Mouse (Mus musculus): ENCODE results near the gene Hoxd4.

Hoxd4 gene

GRCm38 (mm10) chr2:74706393-74706960, 5.3 kb upstream of the Hoxd4 start:
- no peak for DNase-seq (ENCODE audit: low spot score)

- DNase-seq (ENCODE audit: low spot score), result no peak
These were observed 4.1 kb upstream of the Hoxd4 start for GRCm38 (mm10) chr2:74707599-74707998.

DNA sequence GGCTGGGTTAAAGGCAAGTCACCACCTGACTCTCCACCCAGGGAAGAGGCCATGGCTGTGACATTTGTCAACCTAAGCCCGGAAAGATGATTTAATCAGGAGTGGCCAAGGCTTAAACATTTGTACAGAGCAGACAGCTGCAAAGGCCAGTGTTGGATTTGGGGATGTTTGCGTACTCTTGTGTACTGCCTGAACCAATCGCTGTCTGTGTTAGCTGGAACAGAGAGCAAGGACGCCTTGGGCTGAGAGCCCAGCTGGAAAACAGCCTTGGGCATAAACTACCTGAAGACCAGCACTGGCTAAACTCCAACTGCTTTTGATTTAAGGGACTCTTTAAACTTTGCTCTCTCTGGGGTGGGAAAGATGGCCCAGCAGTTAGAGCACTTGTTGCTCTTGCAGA, 3.1 kb upstream of the Hoxd4 start:
- DNase-seq (ENCODE audit: low spot score), result no peak

- DNase-seq (ENCODE audit: low spot score), result no peak
These were observed 2.0 kb upstream of the Hoxd4 start for GRCm38 (mm10) chr2:74709465-74710419.

DNA sequence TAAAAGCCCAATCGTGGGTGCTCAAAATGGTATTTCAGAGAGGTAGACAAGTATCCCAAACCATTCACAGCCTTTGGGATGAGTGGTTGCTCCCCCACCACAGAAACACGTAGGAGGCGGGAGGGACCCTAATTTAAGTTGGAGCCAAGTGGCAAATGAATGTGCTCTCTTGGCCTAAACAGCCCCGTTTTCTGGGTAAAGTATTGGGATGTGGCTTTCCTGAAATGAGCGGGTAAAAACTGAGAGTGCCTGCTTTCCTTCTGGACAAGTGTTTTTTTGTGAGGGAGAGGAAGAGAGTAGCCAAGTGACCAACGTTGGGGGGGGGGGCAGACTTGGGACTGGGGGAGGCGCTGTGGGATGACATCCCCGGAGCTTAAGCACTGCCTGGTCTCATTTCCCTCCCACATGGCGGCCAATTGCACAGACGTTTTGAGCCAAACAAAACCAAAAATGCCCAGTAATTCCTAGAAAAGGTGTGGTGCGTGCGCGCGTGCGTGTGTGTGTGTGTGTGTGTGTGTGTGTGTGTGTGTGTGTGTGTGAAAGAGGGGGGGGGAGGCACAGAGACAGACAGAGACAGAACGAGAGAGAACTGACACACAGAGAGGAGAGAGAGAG, 693 bp upstream of the Hoxd4 start:
- DNase-seq (ENCODE audit: low spot score), result no peak

DNA sequence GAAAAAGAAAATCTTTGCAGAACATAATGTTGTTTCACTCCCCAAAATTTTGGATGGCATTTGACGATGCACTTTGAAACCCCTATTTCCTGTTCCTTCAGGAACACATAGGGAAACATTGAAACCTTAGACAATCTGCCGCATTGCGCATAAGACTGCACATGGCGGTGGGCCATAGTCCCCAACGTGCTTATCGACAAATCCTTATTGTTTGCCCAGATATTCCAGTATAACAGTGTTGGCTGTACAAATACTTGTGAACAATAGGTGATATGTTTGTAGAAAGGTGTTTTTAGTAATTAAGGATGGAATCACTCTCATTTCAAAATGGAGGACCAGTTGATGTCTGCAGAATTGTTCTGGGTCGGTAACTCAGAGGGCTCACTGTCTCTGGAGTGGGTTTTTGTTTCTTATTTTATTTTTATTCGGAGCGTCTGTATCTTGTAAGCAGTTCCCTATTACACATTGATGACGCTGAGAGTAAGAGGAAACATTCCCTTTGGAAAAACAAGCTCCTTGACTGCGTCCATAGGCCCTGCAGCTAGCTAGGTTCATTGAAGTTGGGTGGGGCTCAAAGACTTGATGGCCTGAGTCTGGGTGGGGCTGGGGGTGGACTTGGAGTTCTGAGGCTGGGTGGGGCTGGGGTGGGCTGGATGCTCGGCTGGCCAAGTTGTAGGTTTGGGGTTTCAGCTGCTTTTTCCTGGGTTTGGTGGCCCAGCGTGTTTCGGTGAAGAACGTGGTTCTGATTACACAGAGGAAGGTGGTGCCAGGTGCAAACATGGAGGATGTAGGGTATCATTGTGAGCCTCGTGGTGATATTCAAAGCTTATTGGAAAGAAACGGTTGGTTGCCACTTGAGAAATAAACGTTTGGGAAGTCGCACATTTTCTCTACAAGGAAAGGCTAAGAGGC, 1.8 kb downstream of the Hoxd4 start:
- no peak for DNase-seq (ENCODE audit: low spot score)

DNA sequence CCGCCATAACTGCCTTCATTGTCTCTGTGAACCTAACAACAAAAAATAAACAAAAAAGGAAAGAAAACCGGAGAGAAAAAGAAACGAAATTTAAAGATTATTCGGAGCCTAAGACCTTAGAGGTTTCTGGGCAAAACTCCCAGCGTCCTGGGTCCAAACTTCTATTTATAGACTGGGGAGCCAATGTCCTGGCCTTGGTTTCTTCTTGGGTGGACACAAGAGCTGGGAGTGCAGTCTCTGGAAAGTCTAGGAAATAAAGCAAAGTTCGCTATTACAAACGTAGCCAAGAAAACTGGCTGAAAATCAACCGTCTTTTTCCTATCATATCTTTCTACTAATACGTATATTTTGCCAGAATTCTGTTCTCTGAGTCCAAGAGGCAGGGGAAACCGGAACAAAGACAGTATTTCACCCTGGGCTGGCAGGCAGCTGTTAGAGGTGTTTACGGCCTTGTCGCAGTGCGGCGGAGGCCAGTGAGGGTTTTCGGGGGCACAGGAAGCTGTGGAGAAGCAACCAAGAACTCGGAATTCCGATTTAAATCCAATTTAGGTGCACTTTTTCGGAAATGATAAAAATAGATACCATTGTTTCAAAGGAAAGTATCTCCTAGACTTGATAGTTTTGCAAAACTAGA, 2.5 kb downstream of the Hoxd4 start:
- DNase-seq (ENCODE audit: low spot score), result no peak

- no peak for DNase-seq (ENCODE audit: low spot score)
These were observed 3.2 kb downstream of the Hoxd4 start for GRCm38 (mm10) chr2:74714881-74715280.

DNA sequence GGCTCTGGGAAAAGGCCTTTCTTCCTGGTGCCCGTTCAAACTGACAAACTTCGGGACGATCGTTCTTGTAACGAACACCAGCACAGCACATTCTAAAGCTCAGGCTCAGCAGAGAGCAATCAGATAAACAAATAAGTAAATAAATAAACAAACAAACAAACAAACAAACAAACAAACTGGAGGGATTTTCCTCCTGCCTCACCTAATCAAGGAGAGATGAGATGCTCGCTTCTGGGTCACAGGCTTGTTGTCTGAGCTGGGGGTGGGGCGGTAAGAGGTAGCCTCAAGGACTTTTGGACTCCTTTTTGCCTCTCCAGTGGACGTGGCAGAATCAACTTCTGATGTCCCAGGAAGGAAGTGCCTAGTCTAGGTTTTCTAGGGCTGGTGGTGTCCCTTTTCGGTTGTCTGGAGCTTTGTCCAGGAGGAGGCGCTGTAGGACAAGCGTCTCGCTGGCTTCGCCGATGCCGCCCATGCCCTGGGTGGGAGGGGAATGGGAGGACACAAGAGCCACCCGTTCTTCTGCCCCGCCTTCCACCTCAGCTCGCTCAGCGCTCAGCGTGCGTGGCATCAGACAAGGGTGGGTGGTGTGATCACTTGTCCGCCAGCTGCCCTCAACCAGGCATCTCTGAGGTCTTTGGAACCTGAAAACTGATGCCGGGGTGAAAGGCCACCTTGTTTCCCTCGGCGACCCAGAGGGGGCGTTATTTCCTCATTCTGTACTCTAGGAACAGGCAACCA, 3.9 kb downstream of the Hoxd4 start:
- peak; percentile 86 for DNase-seq (ENCODE audit: low spot score)

DNA sequence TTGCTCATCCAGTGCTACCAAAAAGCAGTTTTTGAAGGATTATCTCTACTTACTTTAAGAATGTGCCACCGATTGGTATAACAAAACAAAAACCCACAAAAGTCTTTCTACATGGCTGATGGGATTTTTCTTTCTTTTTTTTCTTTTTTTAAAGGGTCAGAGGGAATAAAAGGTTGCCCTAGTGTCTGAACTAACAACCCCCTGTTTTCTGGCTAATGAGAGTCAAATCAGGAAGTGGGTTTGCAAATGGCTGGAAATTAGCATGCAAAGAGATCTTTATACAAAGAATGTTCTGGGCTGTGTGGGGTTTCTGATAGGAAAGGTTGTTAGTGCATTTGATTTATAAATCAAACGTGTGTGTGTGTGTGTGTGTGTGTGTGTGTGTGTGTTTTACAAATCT, 8.7 kb downstream of the Hoxd4 start:
- DNase-seq (ENCODE audit: low spot score), result no peak

DNA sequence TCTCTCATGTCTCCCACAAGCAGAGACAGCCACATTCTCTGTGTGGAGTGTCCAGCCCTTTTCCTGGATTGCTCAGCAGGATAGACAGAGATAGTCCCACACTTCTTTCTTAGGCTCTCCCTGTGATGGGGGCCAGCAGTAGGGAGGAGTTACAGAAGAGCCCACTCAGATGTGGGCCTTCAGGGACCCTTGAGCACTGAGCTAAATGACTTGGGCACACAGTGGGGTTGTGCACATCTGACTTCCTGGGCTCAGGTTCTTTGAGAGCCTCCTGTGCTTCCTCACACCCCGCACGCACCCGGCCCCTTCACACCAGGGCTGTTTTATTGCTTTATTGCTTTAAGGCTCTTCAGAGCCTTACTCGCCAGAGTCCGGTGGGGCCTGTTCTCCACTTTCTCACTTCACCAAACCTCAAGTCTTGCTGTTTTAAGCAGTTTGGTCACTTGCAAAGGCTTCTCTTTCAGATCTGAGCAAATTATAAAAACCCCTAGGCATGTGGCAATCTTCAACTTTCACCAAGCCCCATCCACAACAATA, 9.3 kb downstream of the Hoxd4 start:
- DNase-seq (ENCODE audit: low spot score), result no peak

DNA sequence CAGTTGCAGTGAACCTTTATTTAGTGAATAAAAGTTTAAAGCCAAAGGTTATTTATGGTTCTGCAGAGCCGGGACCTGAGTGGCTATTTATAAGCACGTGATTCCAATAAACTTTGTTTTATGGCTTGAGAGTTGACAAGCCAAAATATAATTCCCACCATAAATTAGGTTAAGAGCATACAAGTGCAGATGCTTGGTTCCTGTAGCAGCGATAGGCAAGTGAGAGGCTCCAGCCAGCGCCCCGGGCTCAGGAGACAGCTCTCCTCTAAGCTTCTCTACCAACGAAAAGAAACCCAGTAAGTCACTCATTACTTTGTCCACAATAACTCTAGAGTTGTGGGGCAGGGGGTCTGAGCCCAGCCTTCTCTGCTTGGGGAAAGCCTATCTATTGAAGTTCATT, 10.2 kb downstream of the Hoxd4 start:
- no peak for DNase-seq (ENCODE audit: low spot score)

- DNase-seq (ENCODE audit: low spot score), result no peak
These were observed 11.2 kb downstream of the Hoxd4 start for GRCm38 (mm10) chr2:74722949-74723348.

DNA sequence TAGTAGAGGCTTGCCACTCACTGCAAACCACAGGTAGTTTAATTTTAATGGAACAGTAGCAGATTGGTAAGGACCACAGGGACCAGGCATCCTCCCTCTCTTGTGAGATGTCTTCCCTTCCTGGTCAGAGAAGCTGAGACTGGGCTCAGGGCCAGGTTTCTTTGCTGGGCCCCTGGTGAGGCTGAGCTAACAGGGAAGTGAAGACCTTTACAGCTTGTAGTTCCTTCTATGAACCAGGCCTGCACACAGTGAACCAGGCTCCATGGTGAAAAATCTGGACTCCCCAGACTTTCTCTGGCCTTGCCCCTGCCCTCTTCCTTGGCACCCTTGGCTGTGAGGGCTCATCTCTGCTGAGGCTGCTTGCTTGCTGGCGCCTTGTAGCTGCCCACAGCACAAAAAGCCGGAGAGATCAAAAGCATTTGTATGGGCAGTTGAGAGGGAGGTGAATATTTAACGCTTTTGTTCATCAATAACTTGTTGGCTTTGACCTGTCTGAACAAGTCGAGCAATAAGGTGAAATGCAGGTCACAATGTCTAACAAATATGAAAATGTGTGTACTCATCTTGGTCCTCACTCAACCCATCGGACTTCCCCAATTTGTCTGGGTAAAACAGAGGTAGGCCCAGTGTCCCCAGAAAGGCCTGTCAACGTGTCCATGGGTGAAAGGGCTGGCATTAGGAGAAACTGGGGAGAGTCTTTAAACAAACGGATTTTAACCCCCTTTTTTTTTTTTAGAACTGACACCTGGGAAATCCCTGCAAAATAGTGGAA, 12.7 kb downstream of the Hoxd4 start:
- DNase-seq (ENCODE audit: low spot score), result no peak

- no peak for DNase-seq (ENCODE audit: low spot score)
These were observed 13.4 kb downstream of the Hoxd4 start for GRCm38 (mm10) chr2:74725171-74725570.

DNA sequence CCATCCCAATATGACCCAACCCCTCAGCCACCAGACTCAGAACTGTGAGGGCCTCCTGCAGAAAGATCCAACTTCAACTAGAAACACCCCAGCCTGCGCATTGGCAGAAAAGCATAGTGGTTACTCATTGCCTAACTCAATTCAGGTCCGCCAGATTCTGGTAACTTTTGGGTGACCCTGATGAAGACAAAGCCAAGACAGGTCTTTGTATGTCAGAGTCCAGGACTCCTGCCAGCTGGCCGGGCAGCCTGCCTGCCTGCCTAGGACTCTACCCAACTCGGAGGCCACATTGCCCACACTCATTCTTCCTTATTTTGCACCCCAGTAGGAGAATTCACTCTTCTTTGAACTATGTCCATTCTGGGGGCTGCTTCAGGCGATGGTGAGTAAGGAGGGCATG, 14.8 kb downstream of the Hoxd4 start, which contains the start of gene Gm28230:
Gene Gm28230 (plus strand): TSS at position 178 of the 400 bp plus-strand sequence.
- DNase-seq (ENCODE audit: low spot score), result no peak

GRCm38 (mm10) chr2:74726973-74727639, 15.4 kb downstream of the Hoxd4 start:
- no peak for DNase-seq (ENCODE audit: low spot score)

- no peak for DNase-seq (ENCODE audit: low spot score)
These were observed 16.0 kb downstream of the Hoxd4 start for GRCm38 (mm10) chr2:74727640-74728302.

GRCm38 (mm10) chr2:74728303-74728680, 16.6 kb downstream of the Hoxd4 start:
- DNase-seq (ENCODE audit: low spot score), result no peak

Measured in ovary, adult 18-20 months (tissue).